Mouse (Mus musculus) thymus, postnatal 0 days (tissue): ENCODE results near the gene Nfkb1. TPM values are rescaled to one million over a fixed set of nuclear protein-coding genes. Genes with fewer than 3 reads are reported as not detected.

Source experiments
- DNase-seq: peaks from one replicate; pipeline ENCODE4 v3.0.0-alpha.2; 2015; ENCODE audit warnings: low spot score
- polyA plus RNA-seq: library from polyadenylated mRNA; unstranded; fragments of >200 nt; fragmentation: Nextera tagmentation; extraction: Ambion mirVana; gene quantifications from 2 replicates; pipeline ENCODE4 v1.2.1, GENCODE M21; 2015

The Nfkb1 gene
- polyA plus RNA-seq, 1 experiment from 2014 or later: 54.3 TPM

GRCm38 (mm10) chr3:135591376-135591775, 100.0 kb downstream of the Nfkb1 start:
- DNase-seq: no peak

GRCm38 (mm10) chr3:135590471-135590870, 100.9 kb downstream of the Nfkb1 start:
- DNase-seq: no peak

GRCm38 (mm10) chr3:135586471-135586880, 104.9 kb downstream of the Nfkb1 start:
- peak; percentile 29 for DNase-seq

- no peak for DNase-seq
Measured at GRCm38 (mm10) chr3:135586060-135586459, 105.3 kb downstream of the Nfkb1 start.

- DNase-seq: no peak
Measured at GRCm38 (mm10) chr3:135585482-135585881, 105.9 kb downstream of the Nfkb1 start.

GRCm38 (mm10) chr3:135582246-135582645, 109.1 kb downstream of the Nfkb1 start:
- no peak for DNase-seq

GRCm38 (mm10) chr3:135581606-135582117, 109.7 kb downstream of the Nfkb1 start:
- peak; percentile 79 for DNase-seq

- peak; percentile 61 for DNase-seq
Measured at GRCm38 (mm10) chr3:135580439-135581275, 110.7 kb downstream of the Nfkb1 start.

- DNase-seq: peak; percentile 28
Measured at GRCm38 (mm10) chr3:135579179-135579578, 112.2 kb downstream of the Nfkb1 start.

- DNase-seq: no peak
Measured at GRCm38 (mm10) chr3:135578588-135579140, 112.7 kb downstream of the Nfkb1 start.

- no peak for DNase-seq
Measured at GRCm38 (mm10) chr3:135575126-135575525, 116.2 kb downstream of the Nfkb1 start.

GRCm38 (mm10) chr3:135573051-135573450, 118.3 kb downstream of the Nfkb1 start:
- no peak for DNase-seq

- no peak for DNase-seq
Measured at GRCm38 (mm10) chr3:135571540-135571939, 119.8 kb downstream of the Nfkb1 start.

- no peak for DNase-seq
Measured at GRCm38 (mm10) chr3:135568633-135569032, 122.7 kb downstream of the Nfkb1 start.

- DNase-seq: no peak
Measured at GRCm38 (mm10) chr3:135567888-135568287, 123.5 kb downstream of the Nfkb1 start.

GRCm38 (mm10) chr3:135565306-135565705, 126.0 kb downstream of the Nfkb1 start:
- no peak for DNase-seq

GRCm38 (mm10) chr3:135564706-135565105, 126.6 kb downstream of the Nfkb1 start:
- no peak for DNase-seq

GRCm38 (mm10) chr3:135563163-135563689, 128.1 kb downstream of the Nfkb1 start:
- no peak for DNase-seq

GRCm38 (mm10) chr3:135562036-135562435, 129.3 kb downstream of the Nfkb1 start:
- DNase-seq: no peak

- DNase-seq: no peak
Measured at GRCm38 (mm10) chr3:135556851-135557662, 134.3 kb downstream of the Nfkb1 start.

GRCm38 (mm10) chr3:135556052-135556587, 135.2 kb downstream of the Nfkb1 start:
- no peak for DNase-seq
